Mouse (Mus musculus) c-Kit-positive CD71-positive TER-119-positive erythroid progenitor cells, embryonic 14.5 days (primary cell): ENCODE measurements around the gene Gm4969.
"Not testable (repeated sequence)": the region's sequence is repeated elsewhere in the genome, so short reads cannot be mapped to it uniquely, and the experiment has no call there.

Experiments used
- DNase-seq: peaks from one replicate; pipeline ENCODE4 v3.0.0-alpha.2; 2013; ENCODE audit warnings: low spot score

Gm4969 gene

GRCm38 (mm10) chr7:19071024-19071423 lies 47.1 kb downstream of the Gm4969 start:
- not testable (repeated sequence) for DNase-seq

DNA sequence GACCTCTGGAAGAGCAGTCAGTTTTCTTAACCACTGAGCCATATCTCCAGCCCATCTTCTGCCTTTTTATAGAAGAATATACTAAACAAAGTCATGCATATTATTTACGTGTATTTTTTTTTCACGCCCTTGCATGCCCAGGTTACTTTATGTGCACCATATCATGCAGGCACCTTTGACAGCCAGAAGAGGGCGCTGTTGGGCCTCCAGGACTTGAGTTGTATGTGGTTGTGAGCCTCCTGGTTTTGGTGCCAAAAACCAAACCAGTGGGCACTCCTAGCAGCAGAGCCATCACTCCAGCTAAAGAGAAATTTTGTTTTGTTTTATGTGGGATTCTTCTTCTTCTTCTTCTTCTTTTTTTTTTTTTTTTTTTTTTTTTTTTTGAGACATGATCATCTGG lies 48.7 kb downstream of the Gm4969 start:
- DNase-seq, result peak; percentile 59

DNA sequence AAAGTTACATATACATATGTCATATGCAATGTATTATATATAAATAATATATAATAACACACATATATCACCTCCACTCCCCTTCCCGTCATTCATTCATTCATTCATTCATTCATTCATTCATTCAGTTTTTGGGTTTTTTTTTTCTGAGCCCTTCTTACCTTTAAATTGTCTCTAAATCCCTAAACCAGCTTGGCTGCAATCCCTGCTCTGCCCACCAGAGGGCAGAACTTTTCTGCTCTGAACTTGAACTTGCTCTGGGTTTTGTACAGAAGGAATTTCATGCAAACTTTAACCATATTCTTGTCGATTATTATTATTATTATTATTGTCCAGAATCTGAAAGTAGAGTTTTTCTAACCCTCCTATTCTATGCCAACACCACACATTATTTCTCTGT lies 49.5 kb downstream of the Gm4969 start:
- DNase-seq, result peak; percentile 75

DNA sequence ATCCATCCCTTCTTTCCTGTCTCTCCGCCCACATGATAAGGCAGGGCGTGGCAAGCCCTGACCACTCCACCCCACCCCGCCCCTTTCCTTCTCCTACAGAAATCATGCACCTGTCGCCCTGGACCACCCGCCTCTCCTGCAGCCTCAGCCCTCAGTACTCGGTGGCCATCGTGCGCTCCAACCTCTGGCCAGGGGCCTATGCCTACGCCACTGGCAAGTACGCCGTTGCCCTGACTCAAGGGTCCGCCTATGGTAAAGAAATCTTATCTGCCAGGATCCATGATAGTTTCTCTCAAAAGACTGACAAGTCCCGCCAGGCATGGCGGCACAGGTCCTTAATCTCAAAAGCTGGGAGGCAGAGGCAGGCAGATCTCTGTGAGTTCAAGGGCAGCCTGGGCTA lies 50.2 kb downstream of the Gm4969 start:
- DNase-seq, result no peak

DNA sequence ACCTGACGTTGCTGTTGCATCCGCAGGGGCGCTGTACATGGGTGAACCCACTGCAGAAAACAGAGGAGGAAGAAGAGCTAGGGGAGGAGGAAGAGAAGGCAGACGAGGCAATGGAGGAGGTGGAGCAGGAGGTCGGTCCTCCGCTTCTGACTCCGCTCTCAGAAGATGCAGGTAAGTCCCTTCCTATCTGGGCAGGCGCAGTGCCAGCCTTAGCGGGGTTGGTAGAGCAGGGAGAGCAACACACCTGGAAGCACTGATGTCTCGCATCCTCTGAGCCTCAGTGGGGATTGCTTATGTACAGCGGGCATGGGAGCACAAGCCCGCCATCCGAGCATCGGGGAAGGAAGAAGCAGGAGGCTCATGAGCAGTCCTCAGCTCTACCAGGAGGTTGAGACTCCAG lies 51.1 kb downstream of the Gm4969 start:
- no peak for DNase-seq

- no peak for DNase-seq
These were observed 52.3 kb downstream of the Gm4969 start for GRCm38 (mm10) chr7:19065896-19066295.

GRCm38 (mm10) chr7:19057405-19057804 lies 60.8 kb downstream of the Gm4969 start:
- DNase-seq, result no peak

DNA sequence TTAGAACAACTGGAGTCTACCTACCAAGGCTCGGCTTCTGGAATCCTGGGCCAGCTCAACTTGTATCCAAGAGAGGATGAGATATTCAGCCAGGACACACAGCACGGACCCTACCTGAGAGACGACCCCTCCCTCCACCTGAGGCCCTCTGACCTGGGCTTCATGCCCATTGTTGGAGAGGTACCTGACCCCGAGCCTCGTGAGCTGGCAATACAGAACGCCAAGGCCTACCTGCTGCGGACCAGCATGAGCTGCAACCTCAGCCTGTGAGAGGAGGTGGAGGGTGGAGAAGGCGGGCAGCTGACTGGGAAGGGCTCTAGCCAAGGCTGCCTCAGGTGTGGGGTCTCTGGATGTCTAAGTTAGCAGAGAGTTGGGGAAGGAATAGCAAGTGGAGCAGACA lies 63.1 kb downstream of the Gm4969 start:
- no peak for DNase-seq

DNA sequence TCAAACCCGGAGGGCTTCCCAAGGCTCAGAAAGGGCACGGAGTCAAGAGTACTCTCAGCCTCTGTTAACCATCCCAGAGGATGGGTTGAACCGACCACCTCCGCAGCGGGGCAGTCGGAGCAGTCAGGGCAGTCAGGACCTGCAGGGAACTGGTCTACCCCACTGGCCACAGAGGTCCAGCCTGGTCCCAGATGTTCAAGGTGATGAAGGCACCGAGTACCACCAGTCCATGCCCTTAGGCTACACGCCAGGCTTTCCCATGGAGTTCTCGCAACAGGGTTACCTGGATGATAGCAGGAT lies 63.4 kb downstream of the Gm4969 start:
- no peak for DNase-seq

DNA sequence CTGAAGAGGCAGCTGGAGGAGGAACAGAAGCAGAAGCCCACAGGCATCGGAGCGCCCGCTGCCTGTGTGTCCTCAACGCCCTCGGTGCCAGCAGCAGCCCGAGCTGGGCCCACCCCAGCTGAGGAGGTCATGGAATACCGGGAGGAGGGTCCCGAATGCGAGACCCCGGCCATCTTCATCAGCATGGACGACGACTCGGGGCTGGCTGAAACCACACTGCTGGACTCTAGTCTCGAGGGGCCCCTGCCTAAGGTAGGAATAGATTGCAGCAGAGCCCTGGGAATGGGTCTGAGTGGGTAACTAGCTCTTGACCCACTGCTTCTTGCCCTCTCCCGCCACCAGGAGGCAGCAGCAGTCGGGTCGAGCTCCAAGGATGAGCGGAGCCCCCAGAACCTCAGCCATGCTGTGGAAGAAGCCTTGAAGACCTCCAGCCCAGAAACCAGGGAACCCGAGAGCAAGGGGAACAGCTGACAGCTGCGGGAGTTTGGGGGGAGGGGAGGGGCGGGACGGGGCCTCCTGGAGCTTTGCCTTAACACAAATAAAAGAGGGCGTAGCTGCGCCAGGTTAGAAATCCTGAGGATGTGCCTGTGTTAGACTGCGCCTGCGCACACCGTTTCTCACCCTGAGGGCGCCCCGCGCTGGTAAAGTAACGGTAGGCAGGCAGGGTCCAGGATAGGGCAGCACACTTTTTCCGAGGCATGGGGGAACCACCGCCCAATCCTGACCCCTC lies 64.0 kb downstream of the Gm4969 start, which contains the start of gene Rsph6a:
TSS of gene Rsph6a (plus strand) at position 644 of the 730 bp plus-strand sequence.
- no peak for DNase-seq

GRCm38 (mm10) chr7:19053136-19053532 lies 65.0 kb downstream of the Gm4969 start:
- no peak for DNase-seq

GRCm38 (mm10) chr7:19052345-19053135 lies 65.6 kb downstream of the Gm4969 start:
- no peak for DNase-seq

DNA sequence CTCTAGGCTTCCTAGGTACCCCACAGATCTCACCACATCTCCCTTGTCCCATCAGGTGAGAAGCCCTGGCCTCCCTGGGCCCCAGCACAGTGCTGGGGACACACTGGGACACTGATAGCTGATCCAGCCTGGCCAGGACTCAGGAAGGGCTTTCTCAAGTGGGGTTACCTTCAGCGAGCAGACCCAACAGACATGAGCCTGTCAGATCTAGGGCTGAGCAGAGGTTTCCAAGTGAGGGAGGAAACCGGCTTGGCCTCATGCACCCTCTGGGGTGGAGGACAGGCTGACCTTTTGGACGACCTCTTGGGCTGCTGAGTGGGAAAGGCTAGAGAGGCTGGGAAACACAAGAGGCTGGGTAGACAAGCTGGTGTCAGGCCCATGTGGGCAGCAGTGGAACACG lies 67.0 kb downstream of the Gm4969 start:
- no peak for DNase-seq

- DNase-seq, result no peak
These were observed 68.0 kb downstream of the Gm4969 start for GRCm38 (mm10) chr7:19050172-19050571.

DNA sequence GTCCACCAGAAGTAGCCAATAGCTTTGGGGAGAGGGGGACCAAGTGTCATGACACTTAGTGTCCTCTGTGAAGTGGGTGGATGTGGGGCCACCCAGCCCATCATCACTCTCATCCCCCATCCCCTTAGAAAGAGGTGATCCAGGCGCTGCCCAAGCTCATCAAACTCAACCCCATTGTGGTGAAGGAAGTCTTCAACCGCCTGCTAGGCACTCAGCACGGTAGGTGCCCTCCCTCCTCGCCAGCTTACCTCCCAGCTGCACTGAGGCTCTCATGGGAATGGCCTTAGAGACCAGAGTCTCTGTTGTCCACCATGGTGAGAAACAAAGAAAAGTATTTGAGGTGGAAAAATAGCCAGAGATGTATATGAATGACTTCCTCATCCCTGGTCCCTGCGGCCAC lies 68.9 kb downstream of the Gm4969 start:
- DNase-seq, result no peak
